Mouse (Mus musculus): Measurements from ENCODE around the gene Ezh2. TPM values are rescaled to one million over a fixed set of nuclear protein-coding genes. Genes with fewer than 3 reads are reported as not detected.
"Not testable (repeated sequence)": the region's sequence is repeated elsewhere in the genome, so short reads cannot be mapped to it uniquely, and the experiment has no call there.

Ezh2 gene
- polyA plus RNA-seq, 1 experiment = 63.9 TPM

GRCm38 (mm10) chr6:47601931-47602330, 6.8 kb upstream of the Ezh2 start:
- TF ChIP-seq CTCF (IDR thresholded peaks at IDR 0.05; ENCODE audit: borderline replicate concordance, insufficient read depth, low read length) = no peak
- no peak for TF ChIP-seq POLR2A (IDR thresholded peaks at IDR 0.05; ENCODE audit: low read depth, low read length)
- no peaks in the 10 kb centered on the region for H3K4me1 ChIP-seq (ENCODE audit: control insufficient read depth, insufficient read depth, low read length)

DNA sequence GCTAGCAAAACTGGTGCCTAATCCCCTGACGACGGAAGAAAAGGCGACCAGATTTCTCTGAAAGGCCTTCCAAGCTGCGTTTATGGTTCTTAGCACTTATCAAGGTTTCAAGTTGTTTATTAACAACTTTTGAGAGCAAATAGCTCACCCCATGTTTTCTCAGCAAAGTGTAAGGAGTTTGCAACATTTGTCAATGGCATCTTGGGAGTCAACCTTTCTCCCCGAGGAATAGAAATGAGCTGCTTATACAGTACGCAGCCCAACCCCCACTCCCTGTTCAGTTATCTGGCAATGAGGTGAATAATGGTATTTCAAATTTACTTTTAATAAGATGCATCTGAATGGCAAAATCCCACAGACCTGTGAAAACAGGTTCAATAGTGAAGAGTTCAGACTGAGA, 555 bp upstream of the Ezh2 start:
- TF ChIP-seq CTCF (IDR thresholded peaks at IDR 0.05; ENCODE audit: borderline replicate concordance, insufficient read depth, low read length) = no peak
- TF ChIP-seq POLR2A (IDR thresholded peaks at IDR 0.05; ENCODE audit: low read depth, low read length) = no peak; the same call in 1 of the 2 replicates
- peak overlapping the region; percentile 48 for H3K27ac ChIP-seq (ENCODE audit: insufficient read depth, low read length)
- H3K4me3 ChIP-seq (ENCODE audit: insufficient read depth, low read length) = peak overlapping the region; percentile 65
- no peaks in the 10 kb centered on the region for H3K4me1 ChIP-seq (ENCODE audit: control insufficient read depth, insufficient read depth, low read length)

More at GRCm38 (mm10) chr6:47601931-47602330, 6.8 kb upstream of the Ezh2 start:
- Histone ChIP-seq H3K27ac (ENCODE audit: insufficient read depth, low read length) (no peak overlapping the region), H3K4me3 (ENCODE audit: insufficient read depth, low read length) (no peak overlapping the region)

DNA sequence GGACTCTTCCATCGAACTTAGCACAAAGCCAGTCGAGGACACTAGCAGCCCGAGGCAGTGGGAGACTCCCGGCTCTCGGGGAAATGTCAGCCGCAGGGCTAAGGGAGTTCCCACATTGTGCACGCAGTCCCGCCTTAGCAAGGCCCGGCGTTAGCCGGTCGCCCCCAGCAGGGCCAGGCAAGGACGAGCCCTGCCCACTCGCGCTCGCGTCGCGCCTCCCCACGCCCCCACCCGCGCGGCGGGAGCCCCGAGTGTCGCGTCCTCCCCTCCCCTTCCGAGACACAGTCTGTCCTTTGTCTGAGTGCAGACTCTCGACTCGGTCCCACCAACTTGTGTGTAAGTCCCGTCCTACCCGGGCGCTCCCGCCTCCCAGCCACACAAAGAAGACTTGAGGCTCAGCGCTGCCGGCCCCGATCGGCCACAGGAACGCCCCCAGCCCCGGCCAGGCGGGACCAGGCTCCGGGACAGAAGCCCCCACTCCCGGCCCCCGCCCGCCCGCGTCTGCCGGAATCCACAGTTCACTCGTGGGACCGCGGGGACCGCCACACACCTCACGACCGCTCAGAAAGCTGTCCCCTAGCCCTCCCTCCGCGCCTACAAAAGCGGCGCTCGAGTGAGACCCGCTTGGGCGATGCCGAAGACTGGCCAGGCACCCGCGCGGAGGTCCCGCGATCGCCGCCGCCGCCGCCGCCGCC, 853 bp downstream of the Ezh2 start:
- TF ChIP-seq CTCF (IDR thresholded peaks at IDR 0.05; ENCODE audit: borderline replicate concordance, insufficient read depth, low read length) (no peak), POLR2A (IDR thresholded peaks at IDR 0.05; ENCODE audit: low read depth, low read length) (peak; percentile 44; the same call in 1 of the 2 replicates)
- Histone ChIP-seq H3K4me3 (ENCODE audit: insufficient read depth, low read length) (peak overlapping the region; percentile 94), H3K4me1 (ENCODE audit: control insufficient read depth, insufficient read depth, low read length) (no peaks in the 10 kb centered on the region), H3K27ac (ENCODE audit: insufficient read depth, low read length) (no peak overlapping the region; the same call in 1 of the 2 replicates)

DNA sequence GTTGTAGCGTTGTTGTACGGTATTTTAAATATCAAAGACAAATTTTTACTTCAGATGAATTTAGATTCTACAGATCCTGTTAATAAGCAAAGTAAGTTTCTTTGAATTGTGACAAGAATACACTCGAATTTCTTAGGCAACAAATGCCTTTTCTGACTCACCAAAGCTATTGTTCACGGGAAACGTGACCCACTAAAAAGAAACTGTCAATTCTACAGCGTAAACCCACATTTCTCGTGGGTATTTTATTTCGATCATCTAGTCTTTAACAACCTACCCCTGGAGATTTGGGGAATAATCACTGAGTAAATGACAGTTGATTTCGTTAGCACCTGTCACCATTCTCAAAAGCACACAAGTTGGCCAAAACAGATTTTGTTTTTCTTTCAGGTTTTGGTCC, 1.6 kb downstream of the Ezh2 start:
- Histone ChIP-seq H3K4me1 (ENCODE audit: control insufficient read depth, insufficient read depth, low read length) (no peaks in the 10 kb centered on the region), H3K27ac (ENCODE audit: insufficient read depth, low read length) (no peak overlapping the region), H3K4me3 (ENCODE audit: insufficient read depth, low read length) (peak overlapping the region; percentile 94)
- TF ChIP-seq CTCF (IDR thresholded peaks at IDR 0.05; ENCODE audit: borderline replicate concordance, insufficient read depth, low read length) = no peak
- no peak for TF ChIP-seq POLR2A (IDR thresholded peaks at IDR 0.05; ENCODE audit: low read depth, low read length)

GRCm38 (mm10) chr6:47587332-47587731, 7.8 kb downstream of the Ezh2 start:
- not testable (repeated sequence) for H3K27ac ChIP-seq (ENCODE audit: insufficient read depth, low read length); H3K4me1 ChIP-seq (ENCODE audit: control insufficient read depth, insufficient read depth, low read length); H3K4me3 ChIP-seq (ENCODE audit: insufficient read depth, low read length)

GRCm38 (mm10) chr6:47572887-47573286, 22.3 kb downstream of the Ezh2 start:
- TF ChIP-seq CTCF (IDR thresholded peaks at IDR 0.05; ENCODE audit: borderline replicate concordance, insufficient read depth, low read length) (no peak), POLR2A (IDR thresholded peaks at IDR 0.05; ENCODE audit: low read depth, low read length) (no peak)

GRCm38 (mm10) chr6:47565326-47566035, 29.7 kb downstream of the Ezh2 start:
- Histone ChIP-seq H3K27ac (ENCODE audit: insufficient read depth, low read length) (no peak overlapping the region), H3K4me3 (ENCODE audit: insufficient read depth, low read length) (no peak overlapping the region), H3K4me1 (ENCODE audit: control insufficient read depth, insufficient read depth, low read length) (0 out of 2 replicates have a peak, but pooled peaks cover 2% of the 10 kb centered on the region)
- TF ChIP-seq POLR2A (IDR thresholded peaks at IDR 0.05; ENCODE audit: low read depth, low read length) (no peak), CTCF (IDR thresholded peaks at IDR 0.05; ENCODE audit: borderline replicate concordance, insufficient read depth, low read length) (no peak)

More at GRCm38 (mm10) chr6:47572887-47573286, 22.3 kb downstream of the Ezh2 start:
- H3K4me3 ChIP-seq (ENCODE audit: insufficient read depth, low read length) = no peak overlapping the region
- H3K27ac ChIP-seq (ENCODE audit: insufficient read depth, low read length) = no peak overlapping the region
- H3K4me1 ChIP-seq (ENCODE audit: control insufficient read depth, insufficient read depth, low read length) = no peaks in the 10 kb centered on the region

- H3K4me3 ChIP-seq (ENCODE audit: insufficient read depth, low read length) = no peak overlapping the region
- TF ChIP-seq CTCF (IDR thresholded peaks at IDR 0.05; ENCODE audit: borderline replicate concordance, insufficient read depth, low read length) = no peak
- TF ChIP-seq POLR2A (IDR thresholded peaks at IDR 0.05; ENCODE audit: low read depth, low read length) = no peak
- H3K27ac ChIP-seq (ENCODE audit: insufficient read depth, low read length) = no peak overlapping the region
- peaks cover 6% of the 10 kb centered on the region; the same call in 1 of the 2 replicates for H3K4me1 ChIP-seq (ENCODE audit: control insufficient read depth, insufficient read depth, low read length)
These were observed 33.7 kb downstream of the Ezh2 start for GRCm38 (mm10) chr6:47561426-47561825.

DNA sequence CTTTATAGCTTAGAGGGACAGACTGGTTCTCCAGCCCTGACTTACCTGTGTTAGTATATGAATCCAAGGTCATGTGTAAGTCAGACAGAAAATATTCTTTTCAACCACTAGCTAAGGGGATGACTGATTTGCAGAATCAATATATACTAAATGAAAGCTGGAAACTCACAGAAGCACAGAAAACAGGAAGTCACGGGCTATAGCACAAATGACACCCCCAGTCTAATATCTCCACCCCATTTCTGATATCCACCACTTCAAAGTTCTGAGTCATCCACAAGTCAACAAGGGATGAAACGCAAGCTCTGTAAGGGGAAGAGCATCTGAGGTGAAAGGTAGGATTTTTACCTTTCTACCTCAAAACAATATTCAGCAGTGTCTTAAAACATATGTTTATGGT, 34.3 kb downstream of the Ezh2 start:
- Histone ChIP-seq H3K27ac (ENCODE audit: insufficient read depth, low read length) (no peak overlapping the region), H3K4me3 (ENCODE audit: insufficient read depth, low read length) (no peak overlapping the region), H3K4me1 (ENCODE audit: control insufficient read depth, insufficient read depth, low read length) (peaks cover 6% of the 10 kb centered on the region; the same call in 1 of the 2 replicates)
- TF ChIP-seq POLR2A (IDR thresholded peaks at IDR 0.05; ENCODE audit: low read depth, low read length) = no peak

DNA sequence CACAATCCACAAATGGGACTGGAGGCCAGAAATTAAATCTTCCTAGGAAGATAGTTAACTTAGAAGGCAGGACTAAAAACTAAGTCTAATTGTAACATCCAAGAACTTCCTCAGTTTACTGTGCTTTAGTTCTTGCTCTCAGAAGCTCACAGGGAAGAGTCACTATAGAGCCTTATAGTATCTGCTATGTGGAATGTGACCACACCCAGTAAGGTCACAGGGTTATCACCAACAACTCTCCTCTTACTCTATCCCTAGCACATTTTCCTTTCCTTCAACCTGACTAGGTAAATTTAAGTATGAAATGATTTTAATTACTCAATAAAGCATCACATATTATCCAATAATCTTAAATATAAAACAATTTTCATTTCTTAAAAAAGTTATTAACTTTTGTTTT, 34.7 kb downstream of the Ezh2 start:
- Histone ChIP-seq H3K4me3 (ENCODE audit: insufficient read depth, low read length) (no peak overlapping the region), H3K4me1 (ENCODE audit: control insufficient read depth, insufficient read depth, low read length) (peaks cover 6% of the 10 kb centered on the region; the same call in 1 of the 2 replicates), H3K27ac (ENCODE audit: insufficient read depth, low read length) (no peak overlapping the region)
- no peak for TF ChIP-seq POLR2A (IDR thresholded peaks at IDR 0.05; ENCODE audit: low read depth, low read length)
- no peak for TF ChIP-seq CTCF (IDR thresholded peaks at IDR 0.05; ENCODE audit: borderline replicate concordance, insufficient read depth, low read length)

Measured in embryonic fibroblast, embryonic 13.5 days (primary cell).